Mouse (Mus musculus) ES-E14 (cell line): ENCODE measurements around the gene Gm3250.
"Not testable (repeated sequence)": the region's sequence is repeated elsewhere in the genome, so short reads cannot be mapped to it uniquely, and the experiment has no call there.

ENCODE experiments used
- CHD2 ChIP-seq: IDR thresholded peaks from 2 replicates; pipeline ENCODE4 v1.6.1; 2014; ENCODE audit warnings: mild to moderate bottlenecking, low read depth, low read length, inconsistent platforms
- HCFC1 ChIP-seq: IDR thresholded peaks from 2 replicates; pipeline ENCODE4 v1.6.1; 2012; ENCODE audit warnings: low read length, inconsistent platforms, borderline replicate concordance; ENCODE audit not compliant: insufficient read depth
- ZC3H11A ChIP-seq: IDR thresholded peaks from 2 replicates; pipeline ENCODE4 v1.6.1; 2012; ENCODE audit warnings: low read depth, mild to moderate bottlenecking, inconsistent platforms, low read length, borderline replicate concordance
- ZNF384 ChIP-seq: IDR thresholded peaks from 2 replicates; pipeline ENCODE4 v1.6.1; 2012; ENCODE audit warnings: low read depth, low read length, inconsistent platforms

GRCm38 (mm10) chr10:77751254-77751653 is 31.1 kb downstream of the Gm3250 start, which contains the start of gene Gm9736:
- not testable (repeated sequence) for TF ChIP-seq CHD2, ZC3H11A, HCFC1, ZNF384
